Mouse (Mus musculus) MEL (cell line): ENCODE results near the gene Sgms1. TPM values are rescaled to one million over a fixed set of nuclear protein-coding genes. Genes with fewer than 3 reads are reported as not detected.

Experiments used
- DNase-seq: peaks from one replicate; pipeline ENCODE4 v3.0.0; 2011; ENCODE audit warnings: low read depth, low spot score
- H3K27ac ChIP-seq: 2 replicates; pipeline ENCODE4 v1.5.1; 2012; ENCODE audit warnings: low read depth, mild to moderate bottlenecking, control low read depth, low read length, moderate library complexity; ENCODE audit not compliant: control insufficient read depth
- H3K27me3 ChIP-seq, 2 experiments: fragments of 150-350 bp in 1 of 2; sonication (generic) in 1 of 2; 2 replicates each; pipeline ENCODE4 v1.6.1; 2012; ENCODE audit warnings: low read length in 2 of 2, mild to moderate bottlenecking in 2 of 2, improper control_type of control experiment in 1 of 2, moderate library complexity in 1 of 2; ENCODE audit not compliant: insufficient read depth in 2 of 2, control insufficient read depth in 1 of 2
- H3K36me3 ChIP-seq, 2 experiments: 2 replicates each; pipeline ENCODE4 v1.6.1; 2012 to 2014; ENCODE audit warnings: low read length in 2 of 2, improper control_type of control experiment in 1 of 2, inconsistent platforms in 1 of 2, mild to moderate bottlenecking in 1 of 2; ENCODE audit not compliant: insufficient read depth in 2 of 2, control insufficient read depth in 1 of 2
- H3K4me1 ChIP-seq, 2 experiments: fragments of 150-350 bp in 1 of 2; sonication (generic) in 1 of 2; 2 replicates each; pipeline ENCODE4 v1.6.1; 2012; ENCODE audit warnings: low read length in 2 of 2, improper control_type of control experiment in 1 of 2, mild to moderate bottlenecking in 1 of 2; ENCODE audit not compliant: insufficient read depth in 2 of 2, control insufficient read depth in 1 of 2
- H3K4me3 ChIP-seq, 2 experiments: fragments of 150-350 bp in 1 of 2; sonication (generic) in 1 of 2; 2 replicates each; pipeline ENCODE4 v1.5.1; 2012; ENCODE audit warnings: low read depth in 2 of 2, low read length in 2 of 2, mild to moderate bottlenecking in 2 of 2, moderate library complexity in 2 of 2, control low read depth in 1 of 2, improper control_type of control experiment in 1 of 2; ENCODE audit not compliant: control insufficient read depth in 1 of 2, insufficient read depth in 1 of 2
- H3K79me2 ChIP-seq: 2 replicates; pipeline ENCODE4 v1.6.1; 2012; ENCODE audit warnings: mild to moderate bottlenecking, low read length, moderate library complexity; ENCODE audit not compliant: control insufficient read depth, poor library complexity, insufficient read depth
- H3K9ac ChIP-seq: 2 replicates; pipeline ENCODE4 v1.6.1; 2012; ENCODE audit warnings: low read depth, mild to moderate bottlenecking, control low read depth, low read length, moderate library complexity; ENCODE audit not compliant: control insufficient read depth, poor library complexity, severe bottlenecking
- H3K9me3 ChIP-seq: fragments of 150-350 bp; sonication (generic); replicated peaks from 2 replicates; pipeline ENCODE4 v1.6.1; 2012; ENCODE audit warnings: mild to moderate bottlenecking, low read length, improper control_type of control experiment, moderate library complexity; ENCODE audit not compliant: insufficient read depth
- CHD1 ChIP-seq: IDR thresholded peaks from 2 replicates; pipeline ENCODE4 v1.6.1; 2012; ENCODE audit warnings: low read depth, mild to moderate bottlenecking, inconsistent platforms, low read length, improper control_type of control experiment
- CHD2 ChIP-seq: IDR thresholded peaks from 2 replicates; pipeline ENCODE4 v1.6.1; 2011; ENCODE audit warnings: low read length, improper control_type of control experiment
- E2F4 ChIP-seq: IDR thresholded peaks from 2 replicates; pipeline ENCODE4 v1.6.1; 2011; ENCODE audit warnings: low read depth, low read length, improper control_type of control experiment, borderline replicate concordance
- ETS1 ChIP-seq: IDR thresholded peaks from 2 replicates; pipeline ENCODE4 v1.6.1; 2012; ENCODE audit warnings: low read depth, mild to moderate bottlenecking, inconsistent platforms, low read length, improper control_type of control experiment, moderate library complexity
- GABPA ChIP-seq: IDR thresholded peaks from 2 replicates; pipeline ENCODE4 v1.6.1; 2012; ENCODE audit warnings: low read depth, mild to moderate bottlenecking, inconsistent platforms, low read length, improper control_type of control experiment, moderate library complexity
- GATA1 ChIP-seq: IDR thresholded peaks from 2 replicates; pipeline ENCODE4 v1.6.1; 2011; ENCODE audit warnings: low read depth, low read length, improper control_type of control experiment
- JUND ChIP-seq: IDR thresholded peaks from 2 replicates; pipeline ENCODE4 v1.6.1; 2011; ENCODE audit warnings: low read depth, mild to moderate bottlenecking, improper control_type of control experiment, low read length
- MAZ ChIP-seq: IDR thresholded peaks from 2 replicates; pipeline ENCODE4 v1.6.1; 2012; ENCODE audit warnings: low read depth, mild to moderate bottlenecking, inconsistent platforms, low read length, improper control_type of control experiment
- MEF2A ChIP-seq: IDR thresholded peaks from 2 replicates; pipeline ENCODE4 v1.6.1; 2014; ENCODE audit warnings: low read depth, mild to moderate bottlenecking, inconsistent platforms, low read length, improper control_type of control experiment; ENCODE audit not compliant: poor library complexity, insufficient replicate concordance, severe bottlenecking; ENCODE audit errors: extremely low read depth
- MXI1 ChIP-seq: IDR thresholded peaks from 2 replicates; pipeline ENCODE4 v1.6.1; 2011; ENCODE audit warnings: mild to moderate bottlenecking, low read depth, low read length, improper control_type of control experiment
- MYB ChIP-seq: IDR thresholded peaks from 2 replicates; pipeline ENCODE4 v1.6.1; 2011; ENCODE audit warnings: mild to moderate bottlenecking, low read depth, low read length, improper control_type of control experiment
- MYC ChIP-seq: IDR thresholded peaks from 2 replicates; pipeline ENCODE4 v1.6.1; 2011; ENCODE audit warnings: low read depth, mild to moderate bottlenecking, low read length, improper control_type of control experiment, moderate library complexity
- POLR2A ChIP-seq, 2 experiments: IDR thresholded peaks; 2 replicates each; pipeline ENCODE4 v1.6.1; 2011 to 2012; ENCODE audit warnings: low read length in 2 of 2, mild to moderate bottlenecking in 2 of 2, control low read depth in 1 of 2, improper control_type of control experiment in 1 of 2, low read depth in 1 of 2, moderate library complexity in 1 of 2; ENCODE audit not compliant: control insufficient read depth in 1 of 2, insufficient read depth in 1 of 2, poor library complexity in 1 of 2
- POLR2AphosphoS2 ChIP-seq: IDR thresholded peaks from 2 replicates; pipeline ENCODE4 v1.6.1; 2011; ENCODE audit warnings: low read length, improper control_type of control experiment
- RAD21 ChIP-seq: IDR thresholded peaks from 2 replicates; pipeline ENCODE4 v1.6.1; 2011; ENCODE audit warnings: mild to moderate bottlenecking, low read depth, low read length, improper control_type of control experiment
- RCOR1 ChIP-seq: IDR thresholded peaks from 2 replicates; pipeline ENCODE4 v1.6.1; 2012; ENCODE audit warnings: low read depth, mild to moderate bottlenecking, inconsistent platforms, low read length, improper control_type of control experiment
- SMC3 ChIP-seq: IDR thresholded peaks from 2 replicates; pipeline ENCODE4 v1.6.1; 2011; ENCODE audit warnings: low read depth, low read length, improper control_type of control experiment
- TAL1 ChIP-seq: IDR thresholded peaks from 2 replicates; pipeline ENCODE4 v1.6.1; 2012; ENCODE audit warnings: mild to moderate bottlenecking, inconsistent platforms, low read length, moderate library complexity, mixed read lengths
- TBP ChIP-seq: IDR thresholded peaks from 2 replicates; pipeline ENCODE4 v1.8.0; 2011; ENCODE audit warnings: low read depth, low read length, improper control_type of control experiment
- USF2 ChIP-seq, 2 experiments: IDR thresholded peaks; 2 replicates each; pipeline ENCODE4 v1.6.1; 2011 to 2012; ENCODE audit warnings: improper control_type of control experiment in 2 of 2, low read length in 2 of 2, borderline replicate concordance in 1 of 2, inconsistent platforms in 1 of 2, low read depth in 1 of 2, mild to moderate bottlenecking in 1 of 2; ENCODE audit not compliant: insufficient read depth in 1 of 2
- ZC3H11A ChIP-seq: IDR thresholded peaks from 2 replicates; pipeline ENCODE4 v1.6.1; 2012; ENCODE audit warnings: low read depth, mild to moderate bottlenecking, inconsistent platforms, low read length, improper control_type of control experiment
- polyA plus RNA-seq, 2 experiments: library from polyadenylated mRNA; stranded (reverse) in 1 of 2; unstranded in 1 of 2; fragments of >175 nt in 1 of 2; fragments of >200 nt in 1 of 2; gene quantifications; 2 replicates each; pipeline versions ENCODE4 v1.2.1 to v1.2.4; 2012; ENCODE audit warnings: low replicate concordance in 2 of 2, low read depth in 1 of 2; ENCODE audit not compliant: insufficient read length in 2 of 2, insufficient read depth in 1 of 2, missing spikeins in 1 of 2
- total RNA-seq: library from RNA; depleted of rRNA; stranded (reverse); fragments of 300-350 nt; gene quantifications from 2 replicates; pipeline ENCODE4 v1.2.3, GENCODE M21; 2012

The Sgms1 gene
- total and polyA plus RNA-seq, 3 experiments, result 16.3 to 18.5 TPM; not detected in 1

- H3K4me1 ChIP-seq, result peaks cover 13 to 27% of the 10 kb centered on the region in 2 experiments
Measured at GRCm38 (mm10) chr19:32276817-32277216, 112.7 kb downstream of the Sgms1 start.

GRCm38 (mm10) chr19:32276263-32276662, 113.3 kb downstream of the Sgms1 start:
- Histone ChIP-seq H3K36me3 (peaks cover 0 to 24% of the 10 kb centered on the region in 2 experiments; a peak in 2 of 4 replicates), H3K4me3 (no peak overlapping the region), H3K9ac (no peak overlapping the region), H3K9me3 (no peaks in the 10 kb centered on the region), H3K79me2 (no peaks in the 10 kb centered on the region; the same call in 1 of the 2 replicates), H3K27me3 (no peaks in the 10 kb centered on the region), H3K4me1 (peaks cover 14 to 30% of the 10 kb centered on the region in 2 experiments), H3K27ac (no peak overlapping the region)
- no peak for TF ChIP-seq MAZ
- no peak for TF ChIP-seq MYC
- no peak for TF ChIP-seq MXI1
- no peak for DNase-seq

More at GRCm38 (mm10) chr19:32276817-32277216, 112.7 kb downstream of the Sgms1 start:
- DNase-seq, result no peak
- Histone ChIP-seq H3K27ac (no peak overlapping the region), H3K9me3 (no peaks in the 10 kb centered on the region), H3K4me3 (no peak overlapping the region), H3K36me3 (peaks cover 0 to 24% of the 10 kb centered on the region in 2 experiments; a peak in 2 of 4 replicates), H3K79me2 (no peaks in the 10 kb centered on the region; the same call in 1 of the 2 replicates), H3K9ac (no peak overlapping the region), H3K27me3 (no peaks in the 10 kb centered on the region)
- TF ChIP-seq RCOR1 (no peak), POLR2A (IDR thresholded peaks at IDR 0.05; ENCODE audit: control insufficient read depth in 1 of 2, insufficient read depth in 1 of 2, low read depth in 1 of 2, low read length in 2 of 2, poor library complexity in 1 of 2) (no peak), USF2 (IDR thresholded peaks at IDR 0.05; ENCODE audit: borderline replicate concordance in 1 of 2, insufficient read depth in 1 of 2, low read depth in 1 of 2, low read length in 2 of 2) (no peak), GATA1 (no peak), CHD2 (no peak), MAZ (no peak), TAL1 (no peak), ZC3H11A (no peak), RAD21 (no peak), JUND (no peak), ETS1 (no peak), MYB (no peak), GABPA (no peak), E2F4 (no peak), TBP (no peak), CHD1 (no peak), POLR2AphosphoS2 (no peak), SMC3 (no peak), MEF2A (no peak)
